Mouse (Mus musculus): ENCODE measurements around the gene Wbp2nl. TPM values are rescaled to one million over a fixed set of nuclear protein-coding genes. Genes with fewer than 3 reads are reported as not detected.

Gene Wbp2nl
- polyA plus RNA-seq (2015; fragmentation: Nextera tagmentation; extraction: Ambion mirVana) = 0.32 and 0.43 TPM in 2 replicates

DNA sequence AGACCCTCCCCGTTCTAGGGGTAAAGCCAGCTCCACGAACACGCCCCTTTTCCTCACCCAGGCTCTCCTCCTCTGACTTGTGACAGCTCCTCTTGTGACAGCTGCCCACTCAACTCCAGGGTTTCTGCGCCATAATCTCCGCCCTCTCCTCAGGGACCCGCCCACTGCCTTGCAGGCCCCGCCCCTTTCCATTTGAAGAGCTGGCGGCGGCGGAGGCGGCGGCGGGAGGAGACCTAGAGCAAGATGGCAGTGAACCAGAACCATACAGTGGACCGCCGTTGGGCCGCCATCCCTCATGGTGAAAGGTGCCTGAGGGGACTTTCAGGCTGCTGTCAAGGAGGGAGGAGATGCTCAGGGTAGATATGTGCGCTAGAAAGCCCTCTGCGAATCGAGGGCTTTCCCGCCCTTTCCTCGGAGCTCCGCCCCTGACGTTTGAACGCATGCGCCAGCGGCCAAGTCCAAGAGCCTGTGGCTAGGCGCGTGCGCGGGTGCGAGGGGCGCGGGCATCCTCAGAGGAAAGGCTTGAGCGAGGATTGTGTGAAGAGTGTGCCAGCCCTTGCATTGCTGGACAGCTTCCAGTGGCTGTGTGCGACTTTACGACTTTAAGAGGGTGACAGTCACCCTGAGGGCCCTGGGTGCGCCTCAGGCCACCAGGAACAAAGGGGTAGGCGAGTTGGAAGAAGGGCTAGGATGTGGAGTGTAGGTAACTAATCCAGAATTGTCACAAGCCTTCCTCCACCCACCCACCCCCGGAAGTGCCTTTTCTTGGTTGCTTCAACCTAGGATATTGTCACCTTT is at the start of gene Wbp2nl:
Wbp2nl (plus strand) TSS at position 191 of the 798 bp plus-strand sequence.

DNA sequence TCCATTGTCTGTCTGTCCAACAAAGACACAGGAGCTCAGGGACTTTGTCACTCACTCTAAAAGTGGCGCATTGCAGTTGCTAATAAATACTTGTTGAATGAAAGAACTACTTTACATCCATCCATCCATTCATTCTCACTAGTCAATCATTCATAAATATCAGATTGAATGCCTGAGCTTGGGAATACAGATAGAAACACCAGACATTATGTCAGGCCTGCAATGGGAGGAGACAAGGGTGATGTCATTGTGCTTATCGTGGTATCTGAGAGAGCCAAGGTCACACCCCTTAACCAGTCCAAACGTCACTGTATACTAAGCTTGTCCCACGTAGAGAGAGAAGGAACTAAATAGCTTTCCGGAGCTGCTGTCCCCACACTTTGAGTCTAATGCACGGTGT is 46.7 kb upstream of the Wbp2nl start, which contains the start of gene 1500009C09Rik:
1500009C09Rik (plus strand) TSS at position 301 of the 400 bp plus-strand sequence.

DNA sequence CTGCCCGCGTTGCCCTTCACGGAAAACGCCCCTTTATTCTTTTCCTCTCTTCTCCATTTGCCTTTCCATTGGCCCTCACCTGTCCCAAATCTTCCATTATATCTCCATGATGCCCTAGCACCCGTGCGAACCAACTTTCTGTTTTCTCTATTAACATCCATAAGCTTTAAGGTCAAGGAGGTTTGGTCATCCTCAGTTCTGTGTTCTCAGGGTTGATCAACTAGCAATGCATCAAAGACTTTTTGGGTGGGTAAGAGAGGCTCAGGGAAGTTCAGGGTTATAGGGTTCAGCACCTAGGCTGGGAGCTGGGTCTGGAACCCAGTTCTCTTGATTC is 24.2 kb upstream of the Wbp2nl start, which contains the start of gene Sept3:
Sept3 (plus strand) TSS at position 301 of the 334 bp plus-strand sequence.

DNA sequence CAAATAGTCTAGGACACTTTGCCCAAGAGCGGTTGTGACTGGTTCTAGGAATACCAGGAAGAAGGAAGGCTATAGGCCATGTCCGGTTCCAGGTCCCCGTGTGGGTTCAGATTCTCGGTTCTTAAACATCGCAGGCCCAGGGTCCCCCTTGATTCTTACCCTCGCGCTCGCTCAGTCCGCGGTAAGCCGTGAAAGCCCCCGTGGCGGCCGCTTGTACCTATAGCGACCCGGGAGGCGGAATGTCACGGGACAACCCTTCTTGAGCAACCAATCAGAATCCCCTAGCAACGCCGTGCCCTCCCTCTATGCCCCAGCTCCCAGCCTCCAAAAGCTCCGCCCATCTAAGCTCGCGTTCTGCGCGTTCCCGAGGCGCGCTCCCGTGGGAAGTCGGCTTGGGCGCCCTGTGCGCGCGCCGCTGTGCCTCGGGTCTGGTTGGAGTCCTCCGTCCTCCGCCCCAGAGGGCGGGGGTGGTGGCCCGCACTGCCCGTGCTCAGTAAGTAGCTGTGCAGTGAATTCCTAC is 39.9 kb downstream of the Wbp2nl start, which contains the start of the genes Naga, Pheta2 and Smdt1:
Naga (minus strand) TSS at position 333 of the 520 bp plus-strand sequence.
Pheta2 (plus strand) TSS at position 350 of the 520 bp plus-strand sequence.
Smdt1 (plus strand) TSS at position 367 of the 520 bp plus-strand sequence.

DNA sequence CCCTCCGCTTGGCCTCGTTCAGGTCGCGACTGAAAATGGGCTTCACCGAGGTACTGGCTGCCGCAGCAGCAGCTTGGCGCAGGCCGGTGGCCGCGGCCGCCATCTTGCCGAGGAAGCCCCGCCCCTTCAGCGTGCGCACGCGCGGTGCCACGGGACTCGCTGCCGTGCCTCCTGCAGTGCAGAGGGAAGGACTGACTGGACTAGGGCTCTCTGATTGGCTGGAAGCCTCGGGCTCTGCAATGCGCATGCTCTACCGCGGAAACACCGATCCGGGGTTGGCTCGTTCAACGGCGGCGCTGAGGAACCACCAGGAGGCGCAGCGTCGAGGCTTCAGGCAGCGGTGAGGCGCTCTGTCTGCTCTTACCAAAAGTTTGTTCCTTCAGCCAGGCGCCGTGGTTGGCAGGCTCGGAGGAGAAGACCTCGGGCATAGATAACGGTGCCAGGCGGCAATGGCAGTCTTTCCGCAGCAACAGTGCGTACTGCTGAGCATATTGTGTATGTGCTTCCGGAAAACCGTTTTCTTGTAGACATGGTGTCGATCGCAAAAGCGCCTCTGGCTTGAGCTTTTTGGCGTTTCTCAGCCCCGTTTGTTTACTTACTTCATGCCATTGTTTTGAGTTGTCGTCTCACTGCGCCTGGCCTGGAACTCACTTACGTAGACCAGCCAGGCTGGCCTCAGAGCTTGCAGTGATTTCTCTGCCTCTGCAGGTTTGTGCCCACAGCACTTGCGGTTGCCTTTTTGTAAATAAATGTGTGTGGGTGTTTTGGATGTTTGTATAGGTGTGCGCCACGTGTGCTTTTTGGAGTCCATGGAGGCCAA is 55.6 kb downstream of the Wbp2nl start, which contains the start of gene Ndufa6:
Ndufa6 (minus strand) TSS at position 197 of the 820 bp plus-strand sequence.

Other genes with a start within 250 kb of the Wbp2nl start
- not detected in 2 replicates for gene 4930407I10Rik, start 239.8 kb upstream of the Wbp2nl start, polyA plus RNA-seq (2015; fragmentation: Nextera tagmentation; extraction: Ambion mirVana)
- gene Mei1, start 229.0 kb upstream of the Wbp2nl start, polyA plus RNA-seq (2015; fragmentation: Nextera tagmentation; extraction: Ambion mirVana) = 0.09 and 0.10 TPM in 2 replicates
- gene Ccdc134, start 171.0 kb upstream of the Wbp2nl start, polyA plus RNA-seq (2015; fragmentation: Nextera tagmentation; extraction: Ambion mirVana) = 9.0 and 11.0 TPM in 2 replicates
- 151 and 162 TPM in 2 replicates for gene Srebf2, start 151.8 kb upstream of the Wbp2nl start, polyA plus RNA-seq (2015; fragmentation: Nextera tagmentation; extraction: Ambion mirVana)
- 18.3 and 22.7 TPM in 2 replicates for gene Shisa8, start 86.1 kb upstream of the Wbp2nl start, polyA plus RNA-seq (2015; fragmentation: Nextera tagmentation; extraction: Ambion mirVana)
- 0.97 and 1.0 TPM in 2 replicates for gene Tnfrsf13c, start 74.6 kb upstream of the Wbp2nl start, polyA plus RNA-seq (2015; fragmentation: Nextera tagmentation; extraction: Ambion mirVana)
- 18.2 and 19.0 TPM in 2 replicates for gene Cenpm, start 54.2 kb upstream of the Wbp2nl start, polyA plus RNA-seq (2015; fragmentation: Nextera tagmentation; extraction: Ambion mirVana)
- 13.7 and 17.9 TPM in 2 replicates for gene 1500009C09Rik, start 46.6 kb upstream of the Wbp2nl start, polyA plus RNA-seq (2015; fragmentation: Nextera tagmentation; extraction: Ambion mirVana)
- gene Sept3, start 24.1 kb upstream of the Wbp2nl start, polyA plus RNA-seq (2015; fragmentation: Nextera tagmentation; extraction: Ambion mirVana) = 311 and 334 TPM in 2 replicates
- gene Naga, start 40.0 kb downstream of the Wbp2nl start, polyA plus RNA-seq (2015; fragmentation: Nextera tagmentation; extraction: Ambion mirVana) = 36.0 and 38.9 TPM in 2 replicates
- 1.4 and 1.5 TPM in 2 replicates for gene Pheta2, start 40.0 kb downstream of the Wbp2nl start, polyA plus RNA-seq (2015; fragmentation: Nextera tagmentation; extraction: Ambion mirVana)
- gene Smdt1, start 40.0 kb downstream of the Wbp2nl start, polyA plus RNA-seq (2015; fragmentation: Nextera tagmentation; extraction: Ambion mirVana) = 467 TPM in 2 replicates
- 557 and 602 TPM in 2 replicates for gene Ndufa6, start 55.4 kb downstream of the Wbp2nl start, polyA plus RNA-seq (2015; fragmentation: Nextera tagmentation; extraction: Ambion mirVana)
- gene Cyp2d22, start 81.3 kb downstream of the Wbp2nl start, polyA plus RNA-seq (2015; fragmentation: Nextera tagmentation; extraction: Ambion mirVana) = 5.4 and 6.0 TPM in 2 replicates
- gene Cyp2d11, start 95.1 kb downstream of the Wbp2nl start, polyA plus RNA-seq (2015; fragmentation: Nextera tagmentation; extraction: Ambion mirVana) = not detected in 2 replicates
- gene Cyp2d10, start 108.2 kb downstream of the Wbp2nl start, polyA plus RNA-seq (2015; fragmentation: Nextera tagmentation; extraction: Ambion mirVana) = not detected in 2 replicates
- gene Cyp2d9, start 134.5 kb downstream of the Wbp2nl start, polyA plus RNA-seq (2015; fragmentation: Nextera tagmentation; extraction: Ambion mirVana) = not detected in 2 replicates

All from neural tube, postnatal 0 days (tissue).